Mouse (Mus musculus) limb, embryonic 14.5 days (tissue): Measurements from ENCODE around the gene Magi1. TPM values are rescaled to one million over a fixed set of nuclear protein-coding genes. Genes with fewer than 3 reads are reported as not detected.
A peak's percentile ranks its signal among the peaks of the same experiment; 100 is the strongest.
"Not testable (repeated sequence)": the region's sequence is repeated elsewhere in the genome, so short reads cannot be mapped to it uniquely, and the experiment has no call there.

Source experiments
- ATAC-seq: fragments of 200-750 bp; cut with Nextera tagmentation; 2 replicates; pipeline ENCODE4 v1.8.0; 2017; ENCODE audit warnings: low read depth, moderate number of reproducible peaks, moderate TSS enrichment; ENCODE audit not compliant: low FRiP score
- DNase-seq: peaks from one replicate; pipeline ENCODE4 v3.0.0-alpha.2; 2015; ENCODE audit warnings: low spot score
- H3K27ac ChIP-seq: fragments of 300-500 bp; sonication (generic); replicated peaks from 2 replicates; pipeline ENCODE4 v1.5.1; 2014; ENCODE audit warnings: low read depth, mild to moderate bottlenecking, low read length, moderate library complexity, mixed read lengths
- H3K27me3 ChIP-seq: fragments of 300-500 bp; sonication (generic); 2 replicates; pipeline ENCODE4 v1.6.1; 2014; ENCODE audit warnings: low read length, mixed read lengths; ENCODE audit not compliant: control insufficient read depth, insufficient read depth
- H3K36me3 ChIP-seq: fragments of 300-500 bp; sonication (generic); 2 replicates; pipeline ENCODE4 v1.6.1; 2014; ENCODE audit warnings: mild to moderate bottlenecking, low read length, moderate library complexity, mixed read lengths; ENCODE audit not compliant: control insufficient read depth, insufficient read depth
- H3K4me1 ChIP-seq: fragments of 300-500 bp; sonication (generic); 2 replicates; pipeline ENCODE4 v1.6.1; 2014; ENCODE audit warnings: antibody characterized with exemption, low read length, mixed read lengths; ENCODE audit not compliant: control insufficient read depth, insufficient read depth
- H3K4me2 ChIP-seq: fragments of 300-500 bp; sonication (generic); replicated peaks from 2 replicates; pipeline ENCODE4 v1.6.1; 2014; ENCODE audit warnings: low read depth, mild to moderate bottlenecking, low read length, moderate library complexity; ENCODE audit not compliant: severe bottlenecking
- H3K4me3 ChIP-seq: fragments of 300-500 bp; sonication (generic); replicated peaks from 2 replicates; pipeline ENCODE4 v1.5.1; 2014; ENCODE audit warnings: low read length
- H3K9ac ChIP-seq: fragments of 300-500 bp; sonication (generic); 2 replicates; pipeline ENCODE4 v1.6.1; 2014; ENCODE audit warnings: mild to moderate bottlenecking, low read depth, low read length, moderate library complexity; ENCODE audit not compliant: severe bottlenecking
- H3K9me3 ChIP-seq: fragments of 300-500 bp; sonication (generic); 2 replicates; pipeline ENCODE4 v1.6.1; 2016; ENCODE audit warnings: low read length; ENCODE audit not compliant: control insufficient read depth
- POLR2A ChIP-seq: fragments of 200-500 bp; IDR thresholded peaks from 2 replicates; pipeline ENCODE4 v1.8.0; 2012; ENCODE audit warnings: inconsistent platforms, mild to moderate bottlenecking, moderate library complexity, borderline replicate concordance; ENCODE audit not compliant: insufficient read depth, insufficient read length; ENCODE audit errors: extremely low read depth
- WGBS: fragments of 180-500 bp; shearing (Covaris S2); extraction: QIAGEN DNeasy Blood & Tissue Kit; methylation state at CpG from one replicate; pipeline ENCODE4 v1.1.7; 2014; 5-methylcytosine and 5-hydroxymethylcytosine counted together
- polyA plus RNA-seq, 2 experiments: library from polyadenylated mRNA; depleted of rRNA in 1 of 2; stranded (reverse) in 1 of 2; unstranded in 1 of 2; fragments of >200 nt; fragmentation: Nextera tagmentation in 1 of 2; extraction: Ambion mirVana in 1 of 2; gene quantifications; 2 replicates each; pipeline versions ENCODE4 v1.2.1 to v1.2.3; 2012 to 2014

Gene Magi1
- polyA plus RNA-seq, 2 experiments: 9.7 to 15.0 TPM

DNA sequence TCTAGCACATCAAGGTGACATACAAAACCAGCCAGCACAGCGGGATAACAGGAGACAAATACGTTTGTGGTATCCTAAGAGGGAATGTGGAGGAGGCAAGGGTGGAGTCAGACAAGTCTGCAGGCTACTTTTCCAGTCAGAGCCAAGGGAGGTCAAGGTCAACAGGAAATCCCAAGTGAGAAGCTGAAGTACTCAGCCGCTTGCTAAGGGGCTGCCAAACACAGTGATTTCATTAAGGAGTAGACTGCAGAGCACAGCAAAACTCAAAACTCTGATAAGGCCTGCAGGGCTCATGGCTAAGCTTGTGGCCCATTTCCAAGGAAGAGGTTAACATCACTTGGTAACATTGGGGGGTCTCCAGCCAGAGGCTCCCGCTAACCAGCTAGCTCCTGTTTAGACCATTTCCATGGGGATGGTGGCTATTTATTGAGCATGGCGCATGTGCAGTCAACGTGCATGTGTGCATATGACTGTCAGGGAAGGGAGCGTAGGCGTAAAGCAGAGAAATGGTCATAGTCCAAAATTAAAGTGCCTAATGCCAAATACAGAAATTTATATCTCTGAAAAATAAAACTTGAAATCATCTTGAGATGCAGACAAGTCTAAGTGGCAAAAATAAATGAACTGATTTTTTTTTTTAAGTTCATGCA, 635.0 kb downstream of the Magi1 start:
- H3K9ac ChIP-seq: no peak overlapping the region
- H3K27me3 ChIP-seq: no peaks in the 10 kb centered on the region
- DNase-seq (peak; percentile 51), ATAC-seq (no peak)
- H3K36me3 ChIP-seq: no peaks in the 10 kb centered on the region
- H3K4me2 ChIP-seq: no peak overlapping the region
- no peak overlapping the region for H3K27ac ChIP-seq
- peaks cover 4% of the 10 kb centered on the region; the same call in 1 of the 2 replicates for H3K4me1 ChIP-seq
- H3K4me3 ChIP-seq: no peak overlapping the region
- no peaks in the 10 kb centered on the region for H3K9me3 ChIP-seq
- whole genome bisulfite sequencing: 68% methylated on average over 8 of the region's 8 CpGs
- TF ChIP-seq POLR2A: no peak

DNA sequence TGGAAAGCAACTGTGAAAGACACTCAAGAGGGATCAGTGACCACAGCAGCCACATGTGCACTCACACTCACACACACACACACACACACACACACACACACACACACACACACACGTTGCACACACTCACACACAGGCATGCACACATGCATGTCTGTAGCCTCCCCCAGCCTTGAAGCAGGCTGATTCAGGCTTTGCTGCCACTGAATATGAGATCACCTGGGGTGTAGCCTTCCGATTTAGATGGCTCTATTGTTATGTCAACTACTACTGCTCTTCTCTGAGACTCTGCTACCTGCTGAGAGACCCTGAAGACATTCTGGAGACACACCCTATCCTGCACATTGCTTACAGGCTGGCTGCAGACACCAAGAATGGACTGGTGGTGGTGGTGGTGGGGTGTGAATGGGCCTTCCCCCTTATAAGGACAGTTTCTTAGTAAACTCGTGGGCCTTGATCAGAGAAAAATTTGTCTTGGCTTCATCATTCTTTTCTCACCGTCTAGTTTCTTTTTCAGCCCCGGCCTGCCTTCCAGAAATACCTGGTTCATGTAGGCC, 653.9 kb downstream of the Magi1 start:
- H3K4me3 ChIP-seq, H3K27me3 ChIP-seq, H3K9me3 ChIP-seq, DNase-seq, H3K4me1 ChIP-seq, H3K9ac ChIP-seq, H3K27ac ChIP-seq, ATAC-seq, H3K36me3 ChIP-seq, H3K4me2 ChIP-seq: not testable (repeated sequence)
- WGBS: 80% methylated on average over 5 of the region's 5 CpGs

DNA sequence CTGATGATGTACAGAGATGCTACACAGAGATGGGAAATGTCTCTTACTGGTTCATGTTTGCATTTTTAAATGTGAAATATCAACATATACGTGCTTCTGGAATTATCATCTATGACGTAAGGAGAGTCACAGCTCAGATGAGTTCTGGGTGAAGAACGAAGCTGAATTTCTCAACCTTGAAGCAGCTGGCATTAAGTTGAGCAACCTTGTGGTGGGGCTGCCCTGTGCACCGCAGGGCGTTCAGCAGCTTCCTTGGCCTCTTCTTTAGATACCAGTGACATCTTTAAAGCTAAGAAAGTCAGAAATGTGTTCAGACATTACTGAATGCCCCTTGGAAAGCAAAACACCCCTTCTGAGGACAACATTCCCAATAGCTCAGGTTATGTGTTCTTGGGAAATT, 656.5 kb downstream of the Magi1 start:
- WGBS: 86% methylated on average over 5 of the region's 5 CpGs
- H3K9ac ChIP-seq: no peak overlapping the region
- TF ChIP-seq POLR2A: no peak
- H3K27me3 ChIP-seq: no peaks in the 10 kb centered on the region
- H3K4me1 ChIP-seq: peaks cover 4% of the 10 kb centered on the region; the same call in 1 of the 2 replicates
- DNase-seq (no peak), ATAC-seq (no peak)
- no peaks in the 10 kb centered on the region for H3K9me3 ChIP-seq
- H3K4me3 ChIP-seq: no peak overlapping the region
- H3K4me2 ChIP-seq: no peak overlapping the region
- no peaks in the 10 kb centered on the region for H3K36me3 ChIP-seq
- H3K27ac ChIP-seq: no peak overlapping the region

Other genes starting within 250 kb of the Magi1 start
- 9.3 and 9.5 TPM in 2 replicates for gene Slc25a26, start 216.4 kb upstream of the Magi1 start, polyA plus RNA-seq (2012; rRNA removed)
- 7.1 and 8.6 TPM in 2 replicates for gene Slc25a26, start 216.4 kb upstream of the Magi1 start, polyA plus RNA-seq (2014; fragmentation: Nextera tagmentation; extraction: Ambion mirVana)